Mouse (Mus musculus) ZHBTc4 (cell line): Measurements from ENCODE around the gene Gm20388.
A peak's percentile ranks its signal among the peaks of the same experiment; 100 is the strongest.
"Not testable (repeated sequence)": the region's sequence is repeated elsewhere in the genome, so short reads cannot be mapped to it uniquely, and the experiment has no call there.

ENCODE experiments used
- DNase-seq: peaks from one replicate; pipeline ENCODE4 v3.0.0-alpha.2; 2011; ENCODE audit warnings: low read depth, low spot score

Gm20388 gene

DNA sequence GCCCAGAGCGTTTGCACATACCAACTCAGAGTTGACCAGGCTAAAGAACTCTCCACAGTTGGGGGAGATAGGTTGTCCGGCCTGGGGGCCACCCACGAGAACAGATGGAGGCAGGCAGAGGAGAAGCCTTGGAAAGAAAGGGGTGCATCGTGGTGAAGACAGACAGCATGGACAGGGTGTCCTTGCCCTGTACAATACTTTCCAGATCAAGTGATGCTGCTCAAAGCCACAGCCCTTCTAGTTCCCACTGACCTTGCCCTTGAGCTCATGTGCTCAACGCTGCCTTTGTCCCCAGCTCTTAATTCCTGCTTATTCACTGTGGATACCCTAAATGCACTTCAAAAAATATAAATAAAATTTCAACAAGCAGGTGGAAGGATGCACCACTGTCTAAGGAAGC, 3363.8 kb downstream of the Gm20388 start:
- DNase-seq, result no peak

DNA sequence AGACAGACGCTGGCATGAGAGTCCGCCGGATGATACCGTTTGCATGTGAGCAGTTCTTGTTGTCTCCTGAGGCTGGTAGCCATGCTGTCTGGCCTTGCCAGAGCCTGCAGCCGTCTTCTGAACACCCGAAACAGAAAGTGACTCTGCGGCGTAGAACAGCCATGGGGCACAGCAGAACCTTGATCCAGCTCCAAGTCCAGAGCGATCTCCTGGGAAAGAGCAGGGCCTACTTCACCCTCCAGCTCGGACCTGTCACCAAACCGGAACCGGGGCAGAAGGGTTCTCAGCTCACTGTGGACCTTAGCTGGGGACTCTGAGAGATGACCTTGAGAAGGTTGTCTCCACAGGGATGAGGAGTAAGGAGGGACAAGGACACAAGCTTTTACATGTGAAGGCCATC, 3364.5 kb downstream of the Gm20388 start:
- DNase-seq, result no peak

DNA sequence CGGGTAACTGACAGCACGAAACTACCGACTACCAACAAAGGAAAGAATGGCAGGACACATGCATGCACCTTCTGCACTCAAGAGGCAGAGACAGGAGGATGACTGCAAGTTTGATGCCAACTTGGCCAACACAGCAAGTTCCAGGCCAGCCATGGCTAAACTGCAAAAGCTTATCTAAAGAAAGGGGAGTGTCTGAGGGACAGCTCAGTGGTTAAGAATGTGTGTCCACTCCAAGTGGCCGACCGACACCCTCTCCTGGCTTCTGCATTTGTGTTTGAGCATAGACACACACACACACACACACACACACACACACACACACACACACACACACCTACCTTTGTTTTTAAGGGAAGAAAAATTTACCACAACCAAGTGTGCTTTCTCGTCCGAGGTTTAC, 3367.8 kb downstream of the Gm20388 start:
- DNase-seq, result no peak

DNA sequence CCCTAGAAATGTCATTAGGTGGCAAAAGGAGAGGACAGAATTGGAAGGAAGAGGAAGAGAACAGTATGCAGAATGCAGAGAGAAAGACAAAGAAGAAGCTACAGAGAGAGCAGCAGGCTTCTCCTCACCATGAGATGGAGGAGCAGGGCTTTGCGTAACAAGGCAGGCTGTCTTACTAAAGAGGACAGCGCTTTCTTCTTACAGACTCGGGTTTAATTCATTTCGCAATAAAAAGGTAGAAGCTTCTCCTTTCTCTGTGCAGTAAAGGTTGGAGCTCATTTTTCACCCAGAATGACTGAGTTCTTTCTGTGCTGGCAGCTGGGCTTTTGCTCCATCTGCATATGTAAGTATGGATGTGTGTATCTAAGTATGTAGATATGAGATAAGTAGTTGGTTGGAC, 3369.2 kb downstream of the Gm20388 start:
- DNase-seq, result no peak

DNA sequence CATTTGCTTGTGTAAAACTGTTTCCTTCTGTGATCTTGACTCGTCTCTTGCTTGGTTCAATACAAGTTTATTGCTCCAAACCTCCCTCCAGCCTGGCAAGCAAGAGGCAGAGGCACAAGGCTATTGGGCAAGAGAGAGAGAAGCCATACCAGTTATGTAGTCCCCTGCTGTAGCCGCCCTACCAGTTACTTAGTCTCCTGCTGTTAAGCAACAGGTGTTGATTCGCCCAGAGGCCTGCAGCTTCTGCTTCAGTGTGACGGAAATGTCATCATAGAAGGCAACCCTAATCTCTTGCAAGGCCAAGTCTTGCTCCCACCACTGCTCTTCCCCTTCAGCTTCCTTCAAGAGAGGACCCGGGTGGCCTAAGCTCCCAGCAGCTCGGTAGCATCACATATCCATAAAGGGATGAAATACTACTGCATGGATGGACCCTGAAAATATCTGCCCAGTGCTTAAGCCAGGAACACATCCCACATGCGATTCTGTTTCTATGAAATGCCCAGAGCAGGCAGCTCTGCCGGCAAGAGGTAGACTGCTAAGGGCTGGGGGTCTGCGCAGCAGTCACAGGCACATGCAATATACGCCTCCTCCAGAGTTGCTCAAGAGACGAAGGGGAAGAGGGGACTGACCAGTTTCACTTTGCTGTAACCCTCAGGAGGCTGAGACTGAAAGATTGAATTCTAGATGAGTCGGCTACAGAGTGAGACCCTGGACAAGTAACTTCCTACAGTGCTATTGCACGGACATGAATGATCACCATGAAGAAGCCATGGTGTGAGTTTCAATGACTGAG, 3369.9 kb downstream of the Gm20388 start:
- DNase-seq, result no peak

DNA sequence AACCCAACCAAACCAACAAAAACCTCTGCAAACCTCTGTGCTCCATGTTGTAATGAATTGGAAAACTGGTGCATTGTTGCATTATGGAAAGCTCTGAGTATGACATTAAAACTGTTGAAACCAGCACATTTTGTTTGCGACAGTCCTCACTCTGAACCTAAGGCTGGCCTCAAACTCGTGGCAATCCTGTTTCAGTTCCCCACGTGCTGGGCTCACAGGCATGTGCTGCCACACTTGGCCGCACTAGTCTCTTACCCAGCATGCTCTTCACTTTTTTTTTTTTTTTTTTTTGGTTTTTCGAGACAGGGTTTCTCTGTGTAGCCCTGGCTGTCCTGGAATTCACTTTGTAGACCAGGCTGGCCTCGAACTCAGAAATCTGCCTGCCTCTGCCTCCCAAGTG, 3372.4 kb downstream of the Gm20388 start:
- not testable (repeated sequence) for DNase-seq

DNA sequence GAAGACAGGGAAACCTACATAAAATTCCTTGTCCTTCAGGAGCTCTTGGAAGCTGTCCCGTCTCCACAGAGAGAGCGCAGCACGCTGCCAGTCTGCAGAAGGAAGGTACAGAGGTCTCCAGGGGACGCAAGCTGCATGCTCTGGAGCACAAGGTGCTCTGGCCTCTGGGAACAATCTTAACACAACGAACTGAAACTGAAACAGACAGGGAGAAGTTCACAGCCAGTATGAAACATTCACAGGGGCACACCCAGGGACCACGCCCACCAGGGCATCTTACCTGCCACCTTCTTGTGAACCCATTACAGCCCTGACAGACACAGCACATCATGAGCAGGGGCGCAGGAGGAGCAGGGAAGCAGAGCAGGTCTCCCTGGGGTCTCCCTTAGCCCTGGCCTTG, 3373.3 kb downstream of the Gm20388 start:
- no peak for DNase-seq

DNA sequence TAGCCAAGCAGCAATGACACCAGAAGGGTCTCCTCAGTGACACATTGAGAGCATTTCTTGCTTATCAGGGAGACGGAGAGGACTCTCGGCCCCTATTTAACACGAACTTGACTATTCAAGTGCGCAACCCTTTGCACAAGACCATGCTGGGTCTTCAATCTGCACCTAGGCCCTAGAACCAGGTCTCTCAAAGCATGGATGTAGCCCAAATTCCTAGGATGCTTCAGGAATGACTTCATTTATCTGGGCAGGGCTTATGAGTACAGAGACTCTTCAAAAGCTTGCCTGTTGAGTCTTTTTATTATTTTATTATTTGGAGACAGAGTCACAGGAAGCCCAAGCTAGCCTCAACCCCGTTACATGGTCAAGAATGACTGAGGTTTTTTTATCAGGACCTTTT, 3373.9 kb downstream of the Gm20388 start:
- peak; percentile 24 for DNase-seq

DNA sequence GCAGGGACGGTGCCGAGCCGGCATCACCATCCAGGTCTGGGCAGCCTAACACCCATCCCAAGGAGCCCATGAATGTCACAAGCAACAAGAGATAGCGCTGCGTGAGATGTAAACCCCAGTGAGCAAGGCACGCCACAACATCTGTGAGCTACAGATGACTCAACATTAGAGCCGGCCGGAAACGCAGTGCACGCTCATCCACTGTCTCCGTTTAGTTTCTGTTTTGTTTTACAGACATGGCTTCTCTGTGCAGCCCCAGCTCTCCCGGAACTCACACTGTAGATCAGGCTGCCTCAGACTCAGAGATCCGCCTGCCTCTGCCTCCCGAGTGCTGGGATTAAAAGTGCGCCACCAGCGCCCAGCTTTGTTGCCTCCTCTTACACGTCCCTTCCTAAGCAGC, 3376.7 kb downstream of the Gm20388 start:
- DNase-seq, result no peak

DNA sequence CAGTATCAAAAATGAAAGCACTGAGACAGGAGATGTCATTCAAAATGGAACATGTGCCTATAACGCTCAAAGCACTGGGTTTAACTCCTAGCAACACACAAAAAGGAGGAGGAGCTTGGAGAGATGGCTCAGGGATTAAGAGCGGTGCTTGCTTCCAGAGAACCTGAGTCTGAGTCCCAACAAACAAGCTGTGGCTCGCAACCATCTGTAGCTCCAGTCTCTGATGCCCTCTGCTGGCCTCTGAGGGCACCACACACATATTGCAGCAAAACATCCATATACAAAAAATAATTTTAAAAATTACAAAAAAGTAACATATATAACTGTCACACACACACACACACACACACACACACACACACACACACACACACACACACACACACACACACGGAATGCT, 3379.5 kb downstream of the Gm20388 start:
- peak; percentile 74 for DNase-seq

DNA sequence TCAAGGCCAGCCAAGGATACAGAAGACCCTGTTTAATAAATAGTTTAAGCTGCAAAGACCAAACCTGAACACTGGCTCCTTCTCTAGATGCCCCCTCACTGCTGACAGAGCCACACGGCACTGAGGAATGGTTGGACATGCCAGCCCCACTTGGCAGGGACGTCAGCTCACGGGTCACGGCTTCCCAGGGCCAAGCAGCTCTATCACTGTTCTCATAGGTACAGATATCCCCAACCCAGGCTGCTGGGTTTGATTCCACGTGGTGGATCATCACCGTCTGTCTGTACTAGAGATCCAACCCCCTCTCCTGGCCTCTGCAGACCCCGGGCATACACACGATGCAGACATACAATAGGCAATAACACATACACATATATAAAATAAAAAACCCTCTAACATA, 3380.0 kb downstream of the Gm20388 start:
- DNase-seq, result no peak

DNA sequence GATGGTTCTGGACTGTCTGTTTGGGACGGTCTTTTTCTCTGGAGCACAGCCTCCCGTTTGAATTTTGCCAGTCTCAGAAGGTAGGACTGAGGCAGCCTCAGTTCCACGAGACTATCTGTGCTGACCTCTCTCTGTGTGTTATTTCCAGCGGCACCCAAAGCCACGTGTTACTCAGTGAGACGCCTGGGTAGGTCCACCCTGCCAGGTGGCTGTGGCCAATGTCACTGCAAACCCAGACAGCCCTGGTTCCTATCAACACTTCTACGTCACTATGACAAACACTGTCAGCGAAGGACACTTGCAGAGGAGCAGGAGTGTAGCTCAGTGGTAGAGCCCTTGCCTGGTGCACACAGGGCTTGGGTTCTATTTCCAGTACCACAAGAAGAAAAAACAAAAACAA, 3381.1 kb downstream of the Gm20388 start:
- DNase-seq, result no peak

DNA sequence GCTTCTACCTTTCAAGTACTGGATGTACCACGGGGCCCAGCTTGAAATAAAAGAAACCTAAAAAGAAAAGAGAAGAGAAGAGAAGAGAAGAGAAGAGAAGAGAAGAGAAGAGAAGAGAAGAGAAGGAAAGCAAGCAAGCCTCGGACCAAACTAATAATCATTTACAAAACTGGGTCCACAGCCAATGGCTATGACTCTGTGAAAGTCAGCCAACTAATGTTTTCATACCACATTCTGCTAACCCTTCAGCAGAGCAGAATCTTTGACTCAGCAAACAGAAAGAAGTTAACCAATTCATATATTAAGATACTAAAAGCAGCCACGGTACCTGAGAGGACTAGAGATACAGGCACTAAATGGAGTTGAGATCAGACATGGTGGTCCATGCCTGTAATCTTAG, 3381.6 kb downstream of the Gm20388 start:
- DNase-seq, result no peak

DNA sequence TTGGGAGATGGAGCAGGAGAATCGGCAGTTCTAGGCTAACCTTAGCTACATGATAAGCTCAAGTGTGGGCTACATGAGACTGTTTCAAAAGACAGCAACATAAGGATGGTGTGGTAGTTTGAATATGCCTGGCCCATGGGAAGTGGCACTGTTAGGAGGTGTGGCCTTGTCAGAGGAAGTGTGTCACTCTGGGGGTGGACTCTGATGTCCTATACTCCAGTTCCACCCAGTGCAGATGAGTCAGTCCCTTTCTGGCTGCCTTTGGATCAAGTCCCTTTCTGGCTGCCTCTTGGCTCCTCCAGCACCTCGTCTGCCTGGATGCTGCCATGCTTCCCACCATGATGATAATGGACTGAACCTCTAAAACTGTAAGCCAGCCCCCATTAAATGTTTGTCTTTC, 3382.1 kb downstream of the Gm20388 start:
- no peak for DNase-seq

DNA sequence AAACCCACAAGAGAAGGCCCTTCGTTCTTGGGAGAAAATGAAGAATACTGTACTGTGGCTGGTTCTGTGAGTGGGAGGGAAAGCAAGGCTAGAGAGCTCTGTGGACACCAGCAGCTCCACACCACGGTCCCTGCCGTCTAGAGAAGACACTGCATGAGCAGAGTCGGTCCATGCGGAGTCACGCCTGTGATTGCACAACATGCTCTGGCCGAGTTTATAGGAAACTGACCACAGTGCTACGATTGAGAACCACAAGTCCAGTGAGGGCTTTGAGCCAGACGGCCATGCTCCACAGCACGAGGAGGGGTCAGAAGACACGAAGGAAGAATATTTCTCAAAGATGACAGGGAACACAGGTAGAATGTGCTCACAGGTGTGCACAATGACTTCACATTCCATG, 3387.7 kb downstream of the Gm20388 start:
- DNase-seq, result no peak

DNA sequence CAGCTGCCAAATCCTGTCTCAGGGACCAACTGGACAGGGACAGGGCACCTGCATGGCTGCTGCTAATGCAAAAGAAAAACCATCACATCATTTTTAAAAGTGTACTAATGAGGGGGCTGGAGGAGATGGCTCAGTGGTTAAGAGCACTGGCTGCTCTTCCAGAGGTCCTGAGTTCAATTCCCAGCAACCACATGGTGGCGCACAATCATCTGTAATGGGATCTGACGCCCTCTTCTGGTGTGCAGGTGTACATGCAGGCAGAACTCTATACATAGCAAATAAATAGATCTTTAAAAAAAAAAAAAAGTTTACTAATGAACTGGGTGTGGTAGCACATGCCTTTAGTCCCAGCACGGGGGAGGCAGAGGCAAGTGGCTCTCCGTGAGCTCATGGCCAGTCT, 3398.1 kb downstream of the Gm20388 start:
- no peak for DNase-seq

DNA sequence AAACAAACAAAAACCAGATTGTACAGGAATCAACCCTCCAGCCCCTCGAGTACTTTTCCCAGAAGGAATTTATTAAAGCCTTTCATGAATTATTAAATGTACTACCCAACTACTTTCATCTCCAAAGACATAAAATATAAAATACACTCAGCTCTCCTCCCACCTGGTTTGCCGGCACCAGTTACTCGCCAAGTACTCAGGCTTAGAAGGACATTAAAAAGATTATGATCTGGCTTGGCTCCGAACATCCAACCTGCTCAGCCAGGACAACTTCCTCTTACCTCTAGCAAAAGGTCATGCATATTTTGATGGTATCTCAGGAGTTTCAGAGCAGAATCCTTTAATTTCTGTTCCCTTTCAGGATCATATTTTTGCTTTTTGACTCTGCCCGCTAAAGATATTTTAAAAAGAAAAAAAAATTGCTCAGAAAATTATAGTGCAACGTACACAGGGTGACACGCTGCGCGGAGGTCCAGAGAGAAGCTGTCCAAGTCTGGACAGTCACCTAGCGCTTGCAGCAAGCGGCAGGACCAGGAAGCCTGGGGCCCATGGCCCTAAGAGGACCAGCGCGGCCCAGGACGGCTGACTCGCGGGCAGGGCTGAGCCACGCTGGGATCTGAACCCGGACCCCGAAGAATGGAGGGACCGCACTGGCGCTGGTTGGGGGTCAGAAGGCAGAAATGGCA, 3407.3 kb downstream of the Gm20388 start:
- DNase-seq, result no peak

DNA sequence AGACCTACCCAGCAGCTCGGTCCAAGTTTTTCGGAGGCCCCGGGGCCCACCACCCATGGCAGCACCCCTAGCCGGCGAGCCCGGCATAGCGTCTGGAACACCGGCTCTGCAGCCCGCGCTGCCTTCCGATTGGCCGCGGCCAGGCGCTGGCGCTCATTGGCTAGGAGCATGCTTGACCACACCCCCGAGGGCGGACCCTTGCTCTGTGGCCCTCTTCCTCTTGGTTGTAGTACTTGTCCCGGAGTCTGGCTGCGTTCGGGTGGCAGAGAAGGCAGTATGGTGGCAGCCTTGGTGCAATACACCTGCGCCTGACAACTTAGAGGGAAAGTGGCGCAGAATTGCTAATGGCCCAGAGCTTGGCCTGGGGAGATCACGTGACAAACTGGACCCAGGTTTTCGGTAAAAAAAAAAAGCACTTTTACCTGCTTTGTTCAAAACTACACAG, 3407.8 kb downstream of the Gm20388 start, which contains the start of gene Fanca:
Gene Fanca, minus strand, starts transcription at position 110 of the 445 bp plus-strand sequence.
- peak; percentile 98 for DNase-seq

DNA sequence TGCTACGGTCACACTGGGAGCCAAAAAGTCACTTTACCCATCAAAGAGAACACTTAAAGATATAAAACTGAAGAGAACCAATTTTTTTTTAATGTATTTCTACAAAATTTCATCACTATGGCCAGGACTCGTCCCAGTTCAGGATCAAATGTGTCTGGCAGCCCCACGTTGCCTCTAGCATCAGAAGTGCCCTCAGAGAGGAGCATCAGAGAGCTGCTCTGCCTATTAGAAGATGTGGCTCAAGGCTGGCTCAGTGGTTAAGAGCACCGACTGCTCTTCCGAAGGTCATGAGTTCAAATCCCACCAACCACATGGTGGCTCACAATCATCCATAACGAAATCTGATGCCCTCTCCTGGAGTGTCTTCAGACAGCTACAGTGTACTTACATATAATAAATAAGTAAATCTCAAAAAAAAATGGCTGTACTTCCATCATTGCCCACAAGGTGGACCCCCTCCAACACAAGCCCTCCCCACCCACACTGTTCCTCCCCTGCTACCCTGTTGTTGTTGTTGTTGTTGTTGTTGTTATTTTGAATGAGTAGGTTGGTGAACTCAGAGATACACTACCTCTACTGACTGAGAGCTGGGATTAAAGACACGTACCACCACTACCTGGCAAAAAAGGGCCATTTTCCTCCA, 3409.0 kb downstream of the Gm20388 start:
- peak; percentile 71 for DNase-seq

DNA sequence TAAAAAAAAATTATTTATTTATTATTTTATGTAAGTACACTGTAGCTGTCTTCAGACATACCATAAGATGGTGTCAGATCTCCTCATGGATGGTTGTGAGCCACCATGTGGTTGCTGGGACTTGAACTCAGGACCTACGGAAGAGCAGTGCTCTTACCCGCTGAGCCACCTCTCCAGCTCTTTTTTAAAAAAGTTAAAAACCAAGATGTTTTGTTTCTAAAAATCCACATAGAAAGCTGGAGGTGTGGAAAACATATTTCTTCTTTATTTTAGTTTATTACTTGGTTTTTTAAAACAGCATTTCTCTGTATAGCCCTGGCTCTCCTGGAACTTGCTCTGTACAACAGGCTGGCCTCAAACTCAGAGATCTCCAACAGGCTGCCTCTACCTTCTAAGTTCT, 3417.9 kb downstream of the Gm20388 start:
- DNase-seq, result no peak

DNA sequence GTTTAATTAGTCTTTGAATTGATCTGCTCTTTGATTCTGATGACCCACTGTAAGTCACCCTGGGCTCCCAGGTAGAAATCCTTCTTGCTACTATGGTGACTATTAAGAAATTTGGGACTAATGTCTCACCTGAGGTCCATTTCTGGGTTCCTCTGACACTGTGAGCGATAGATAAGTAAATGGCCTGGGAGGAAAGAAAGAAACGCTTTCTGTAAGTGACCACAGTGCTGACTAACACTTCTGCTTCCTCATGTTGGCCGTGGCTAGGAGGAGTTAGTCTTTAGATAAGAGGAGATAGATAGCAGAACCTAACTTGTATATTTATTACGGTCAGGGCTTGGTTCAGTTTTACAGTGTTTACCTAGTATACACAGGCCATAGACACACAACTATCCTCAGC, 3418.7 kb downstream of the Gm20388 start:
- no peak for DNase-seq

DNA sequence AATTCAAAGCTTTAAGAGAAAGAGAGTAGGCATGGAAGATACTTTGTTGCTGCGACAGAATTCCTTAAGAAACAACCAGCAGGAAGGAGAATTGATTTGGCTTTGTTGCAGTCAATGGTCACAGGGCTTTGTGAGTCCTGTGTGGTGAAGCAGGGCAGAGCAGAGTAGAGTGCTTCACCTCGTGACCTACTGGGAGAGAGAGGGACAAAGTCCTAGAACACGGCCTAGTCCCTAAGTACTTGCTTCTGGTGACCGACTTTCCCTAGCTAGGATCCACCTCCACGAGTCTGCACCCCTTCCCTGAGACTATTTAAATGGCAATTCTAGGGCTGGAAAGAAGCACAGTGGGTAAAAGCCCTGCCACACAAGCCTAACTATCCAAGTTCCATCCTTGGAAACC, 3419.3 kb downstream of the Gm20388 start:
- no peak for DNase-seq

DNA sequence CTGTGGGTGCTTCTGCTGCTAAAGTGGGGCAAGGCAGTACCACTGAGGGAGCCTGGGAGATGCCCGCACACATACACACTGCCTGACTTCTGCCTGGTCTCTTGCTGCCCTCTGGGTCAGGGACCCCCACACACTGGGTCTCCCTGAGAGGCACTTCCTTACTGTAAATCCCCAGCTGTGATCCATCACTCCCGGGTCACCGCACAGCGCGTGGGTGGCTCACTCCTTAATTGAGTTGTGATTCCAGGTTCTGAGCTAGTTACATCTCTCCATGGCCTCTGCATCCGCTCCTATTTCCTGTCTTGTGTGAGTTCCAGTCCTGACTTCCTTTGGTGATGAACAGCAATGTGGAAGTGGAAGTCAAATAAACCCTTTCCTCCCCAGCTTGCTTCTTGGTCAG, 3420.1 kb downstream of the Gm20388 start:
- no peak for DNase-seq
